Mouse (Mus musculus): ENCODE measurements around the gene Vmn2r120.

- TF ChIP-seq MXI1 (IDR thresholded peaks at IDR 0.05; ENCODE audit: low read depth, low read length) (no peak), HCFC1 (IDR thresholded peaks at IDR 0.05; ENCODE audit: low read depth, low read length) (no peak), CTCF (IDR thresholded peaks at IDR 0.05 in 2 of 3, conservative IDR thresholded peaks at IDR 0.05 in 1 of 3; ENCODE audit: control insufficient read depth in 1 of 3, insufficient read depth in 1 of 3, low read depth in 2 of 3, low read length in 3 of 3, poor library complexity in 1 of 3, severe bottlenecking in 1 of 3) (no peak), POLR2A (IDR thresholded peaks at IDR 0.05; ENCODE audit: control insufficient read depth in 1 of 2, insufficient read depth in 1 of 2, low read depth in 1 of 2, low read length in 2 of 2, poor library complexity in 1 of 2) (no peak), EP300 (IDR thresholded peaks at IDR 0.05; ENCODE audit: low read depth in 1 of 2, low read length in 2 of 2) (no peak), MAZ (IDR thresholded peaks at IDR 0.05; ENCODE audit: low read depth, low read length) (no peak), CHD1 (IDR thresholded peaks at IDR 0.05; ENCODE audit: low read depth, low read length) (no peak), TAL1 (IDR thresholded peaks at IDR 0.05; ENCODE audit: low read length) (no peak), NRF1 (IDR thresholded peaks at IDR 0.05; ENCODE audit: insufficient read depth, low read depth, low read length, poor library complexity, severe bottlenecking) (no peak), SIN3A (IDR thresholded peaks at IDR 0.05; ENCODE audit: low read length) (no peak), ETS1 (IDR thresholded peaks at IDR 0.05; ENCODE audit: low read depth, low read length) (no peak), MYC (IDR thresholded peaks at IDR 0.05; ENCODE audit: low read depth, low read length) (no peak), GATA1 (IDR thresholded peaks at IDR 0.05; ENCODE audit: low read depth, low read length) (no peak), BHLHE40 (IDR thresholded peaks at IDR 0.05; ENCODE audit: borderline replicate concordance, low read depth, low read length) (no peak)
These were observed at the start of gene Vmn2r120 for GRCm38 (mm10) chr17:57545405-57545804.

Data from MEL (cell line).